Mouse (Mus musculus) lung, adult 2 months (tissue): ENCODE data around the gene Slc51a.

ENCODE experiments used
- CTCF ChIP-seq: fragments of 200-500 bp; IDR thresholded peaks from 2 replicates; pipeline ENCODE4 v1.5.1; 2011; ENCODE audit warnings: mild to moderate bottlenecking, low read length, control low read depth; ENCODE audit not compliant: insufficient read depth
- POLR2A ChIP-seq: fragments of 200-500 bp; IDR thresholded peaks from 2 replicates; pipeline ENCODE4 v1.6.1; 2011; ENCODE audit warnings: low read depth, mild to moderate bottlenecking, control low read depth, low read length, borderline replicate concordance; ENCODE audit errors: extremely low read depth

DNA sequence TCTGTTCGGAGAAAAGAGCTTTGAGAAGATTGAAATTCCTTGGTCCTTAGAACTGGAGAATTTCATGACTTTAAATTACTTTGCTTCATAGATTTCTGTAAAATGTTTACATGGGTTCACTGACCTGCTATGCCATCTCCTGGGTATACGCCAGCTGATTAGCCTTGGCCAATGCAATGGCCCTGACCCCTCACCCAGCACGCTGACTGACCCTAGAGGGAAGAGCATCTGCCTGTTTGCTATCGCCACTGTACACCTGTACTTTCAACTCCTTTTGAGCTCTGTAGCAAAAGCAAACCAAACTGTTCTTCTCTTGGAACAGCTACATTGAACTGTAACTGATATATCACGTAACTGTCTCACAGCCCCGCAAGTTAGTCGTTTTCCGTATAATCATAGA is 34.6 kb downstream of the Slc51a start:
- TF ChIP-seq CTCF (no peak), POLR2A (no peak)
